Mouse (Mus musculus): ENCODE measurements around the gene Sox30. TPM values are rescaled to one million over a fixed set of nuclear protein-coding genes. Genes with fewer than 3 reads are reported as not detected.

Sox30 gene
- total RNA-seq, 2 experiments from 2014 or later: 0.15 to 0.25 TPM

- DNase-seq (ENCODE audit: low spot score in 2 of 2): no peak
- intact Hi-C loops (cut with DNase I): no loop called here
Observed at GRCm38 (mm10) chr11:45991604-45992003, 11.5 kb downstream of the Sox30 start.

DNA sequence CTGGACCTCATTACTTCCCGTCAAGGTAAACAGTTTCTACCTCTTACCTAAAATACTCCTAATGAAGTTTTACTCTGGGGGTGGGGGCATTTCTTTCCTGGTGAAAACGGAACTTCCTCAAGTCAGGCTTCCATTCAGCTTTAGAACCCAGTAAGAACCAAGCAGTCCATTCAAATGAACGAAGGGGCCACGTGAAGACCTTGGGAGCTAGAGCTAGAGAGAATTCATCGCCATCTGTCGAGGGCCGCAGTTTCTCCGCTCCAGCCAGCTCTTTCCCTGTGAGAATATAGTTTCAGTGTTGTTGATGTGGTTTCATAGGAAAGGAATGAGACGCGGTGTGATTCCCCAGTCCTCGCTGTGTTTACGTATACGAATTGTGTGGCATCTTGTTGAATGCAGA lies 12.0 kb downstream of the Sox30 start:
- no peak for DNase-seq (ENCODE audit: low spot score in 2 of 2)
- intact Hi-C loops (cut with DNase I): no loop called here

DNA sequence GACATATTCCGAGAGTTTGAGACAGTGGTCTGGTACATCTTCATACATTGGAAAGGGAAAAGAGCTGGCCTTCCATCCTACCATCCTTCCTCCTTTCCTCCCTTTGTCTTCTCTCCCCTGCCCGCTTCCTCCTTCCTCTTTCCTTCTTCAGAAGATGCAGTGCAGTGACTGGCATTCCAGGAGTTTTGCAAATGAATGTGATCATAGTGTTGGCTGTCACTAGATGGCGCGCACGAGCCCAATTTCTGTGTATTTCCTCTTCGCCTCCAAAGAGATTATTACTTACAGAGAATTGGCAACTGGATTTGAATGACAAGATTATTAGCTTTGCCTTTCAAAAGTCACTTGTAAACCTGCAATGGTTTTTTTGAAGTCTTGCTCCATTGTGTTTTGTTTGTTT lies 36.0 kb downstream of the Sox30 start:
- intact Hi-C loops (cut with DNase I): loop anchor here (5.0 kb wide), 1 partner anchor 111 kb away; no protein-coding TSS in a partner anchor
- DNase-seq (ENCODE audit: low spot score in 2 of 2): peak; percentile 50 to 87

DNA sequence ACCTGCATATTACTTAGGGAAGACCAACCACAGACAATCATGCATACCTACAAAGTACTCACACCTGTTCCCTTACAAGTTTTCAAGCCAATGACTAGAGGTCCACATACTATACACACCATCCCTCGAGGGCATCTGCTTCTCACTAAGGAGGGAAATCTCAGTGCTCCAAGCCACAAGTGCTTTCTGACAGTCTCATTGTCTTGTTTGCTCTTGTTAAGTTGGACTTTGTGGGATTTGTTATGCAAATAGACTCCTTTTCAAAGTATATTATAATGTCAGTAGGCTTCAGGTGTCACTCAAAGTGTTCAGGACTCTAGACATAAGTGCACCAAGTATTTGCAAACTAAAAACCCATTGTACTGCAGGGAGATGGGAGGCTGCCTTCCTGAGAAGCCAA lies 40.1 kb downstream of the Sox30 start:
- no peak for DNase-seq (ENCODE audit: low spot score in 2 of 2)
- intact Hi-C loops (cut with DNase I): no loop called here

- intact Hi-C loops (cut with DNase I): no loop called here
- no peak for DNase-seq (ENCODE audit: low spot score in 2 of 2)
Observed at GRCm38 (mm10) chr11:46021850-46022249, 41.7 kb downstream of the Sox30 start.

- intact Hi-C loops (cut with DNase I): no loop called here
- no peak for DNase-seq (ENCODE audit: low spot score in 2 of 2)
Observed at GRCm38 (mm10) chr11:46022983-46023382, 42.9 kb downstream of the Sox30 start.

GRCm38 (mm10) chr11:46025962-46026392 lies 45.9 kb downstream of the Sox30 start:
- DNase-seq (ENCODE audit: low spot score in 2 of 2): no peak
- intact Hi-C loops (cut with DNase I): no loop called here

DNA sequence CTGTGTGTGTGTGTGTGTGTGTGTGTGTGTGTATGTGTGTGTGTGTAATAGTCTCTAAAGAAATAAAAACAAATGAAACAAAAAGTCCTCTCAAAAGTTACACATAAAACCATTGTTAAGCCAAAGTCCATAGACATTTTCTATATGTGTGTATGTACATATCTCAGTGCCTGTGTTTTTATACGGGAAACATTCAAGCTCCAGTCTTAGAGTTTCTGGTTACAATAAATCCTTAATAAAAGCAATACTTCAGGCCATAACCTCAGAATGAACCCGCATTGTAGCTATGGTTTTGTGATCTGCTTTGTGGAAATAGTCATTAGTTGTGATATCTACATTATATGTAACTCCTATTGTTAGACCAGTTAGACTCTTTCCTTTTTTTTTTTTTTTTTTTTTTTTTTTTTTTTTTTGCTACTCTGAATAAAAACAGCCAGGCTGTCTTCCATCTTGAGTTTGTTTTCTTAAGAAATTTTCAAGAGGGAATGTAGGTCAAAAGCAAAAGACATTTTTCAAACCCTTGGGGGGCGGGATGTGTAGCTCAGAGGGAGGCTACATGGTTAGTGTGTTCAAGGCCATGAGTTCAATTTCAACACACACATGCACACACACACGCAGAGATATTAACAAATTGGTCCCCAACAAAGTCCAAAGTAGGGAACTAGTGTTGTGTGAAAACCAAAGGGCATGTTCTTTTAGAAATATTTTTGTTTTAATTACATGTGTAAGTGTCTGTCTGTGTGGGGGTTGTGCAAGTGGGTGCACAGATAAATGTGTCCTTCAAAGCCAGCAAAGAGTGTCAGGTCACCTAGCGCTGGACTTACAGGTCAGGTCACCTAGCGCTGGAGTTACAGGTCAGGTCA lies 48.1 kb downstream of the Sox30 start:
- intact Hi-C loops (cut with DNase I): no loop called here

DNA sequence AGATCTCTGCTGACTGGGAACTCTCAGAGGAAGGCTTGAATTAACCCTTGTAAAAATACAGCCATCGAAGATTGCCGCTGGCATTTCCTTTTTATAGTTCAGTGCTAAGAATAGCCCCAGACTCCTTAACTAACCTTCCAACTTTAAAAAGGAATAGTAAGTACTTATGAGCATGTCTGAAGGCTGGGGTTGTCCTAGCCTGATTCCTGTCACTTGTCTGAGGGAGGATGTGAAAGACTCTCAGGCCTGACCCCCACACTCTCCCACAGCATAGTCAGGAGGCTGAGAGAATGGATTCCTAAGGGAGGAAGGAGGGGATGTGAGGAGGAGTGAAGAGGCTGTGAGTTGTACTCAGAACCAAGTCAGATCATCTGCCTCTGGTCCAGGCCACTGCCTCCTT lies 49.4 kb downstream of the Sox30 start:
- DNase-seq (ENCODE audit: low spot score in 2 of 2): no peak
- intact Hi-C loops (cut with DNase I): no loop called here

More for the DNA sequence above, 48.1 kb downstream of the Sox30 start:
- DNase-seq (ENCODE audit: low spot score in 2 of 2): no peak

DNA sequence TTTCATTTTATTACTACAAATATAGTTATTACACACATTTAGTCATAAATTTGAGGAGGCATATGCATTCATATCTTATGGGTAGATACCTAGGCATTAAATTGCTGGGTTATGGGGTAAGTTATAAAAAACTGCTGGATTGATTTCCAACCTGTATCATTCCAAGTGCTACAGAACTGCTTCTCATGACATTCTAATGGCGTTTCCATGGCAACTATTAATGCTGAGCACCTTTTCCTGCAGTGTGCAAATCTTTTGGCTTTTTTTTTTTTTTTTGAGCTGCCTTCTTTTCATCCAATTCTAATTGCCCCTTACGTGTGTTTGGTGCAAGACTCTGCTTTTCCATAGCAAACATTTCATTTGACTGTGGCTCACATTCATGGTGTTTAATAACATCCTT lies 49.9 kb downstream of the Sox30 start:
- intact Hi-C loops (cut with DNase I): no loop called here
- no peak for DNase-seq (ENCODE audit: low spot score in 2 of 2)

DNA sequence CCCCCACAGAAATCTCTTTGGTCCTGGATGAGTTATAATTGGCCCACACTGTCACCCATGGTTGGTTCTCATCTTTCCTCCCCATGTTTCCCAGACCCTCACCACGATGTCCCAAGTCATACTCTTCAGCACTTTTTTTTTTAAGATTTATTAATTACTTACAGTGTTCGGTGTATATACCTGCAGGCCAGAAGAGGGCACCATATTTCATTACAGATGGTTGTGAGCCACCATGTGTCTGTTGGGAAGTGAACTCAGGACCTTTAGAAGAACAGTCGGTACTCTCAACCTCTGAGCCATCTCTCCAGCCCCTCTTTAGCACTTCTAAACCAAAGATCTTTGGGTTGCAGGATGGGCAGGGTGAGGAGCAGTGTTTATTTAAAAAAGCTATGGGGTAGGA lies 51.4 kb downstream of the Sox30 start:
- intact Hi-C loops (cut with DNase I): no loop called here
- DNase-seq (ENCODE audit: low spot score in 2 of 2): no peak

GRCm38 (mm10) chr11:46032956-46033355 lies 52.8 kb downstream of the Sox30 start:
- intact Hi-C loops (cut with DNase I): no loop called here

DNA sequence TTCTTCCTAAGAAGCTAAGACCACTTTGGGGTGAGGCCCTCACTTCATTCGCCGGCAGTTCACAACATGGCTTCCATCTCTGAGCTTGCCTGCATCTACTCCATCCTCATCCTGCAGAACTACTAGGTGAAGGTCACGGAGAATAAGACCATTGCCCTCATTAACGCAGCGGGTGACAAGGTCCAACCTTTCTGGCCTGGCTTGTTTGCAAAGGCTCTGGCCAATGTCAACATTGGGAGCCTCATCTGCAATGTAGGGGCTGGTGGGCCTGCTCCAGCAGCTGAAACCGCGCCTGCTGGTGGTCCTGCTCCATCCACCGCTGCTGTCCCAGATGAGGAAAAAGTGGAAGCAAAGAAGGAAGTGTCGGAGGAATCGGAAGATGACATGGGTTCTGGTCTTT lies 56.3 kb downstream of the Sox30 start:
- intact Hi-C loops (cut with DNase I): no loop called here

More at GRCm38 (mm10) chr11:46032956-46033355, 52.8 kb downstream of the Sox30 start:
- DNase-seq (ENCODE audit: low spot score in 2 of 2): no peak

GRCm38 (mm10) chr11:46038901-46039300 lies 58.8 kb downstream of the Sox30 start:
- DNase-seq (ENCODE audit: low spot score in 2 of 2): no peak
- intact Hi-C loops (cut with DNase I): no loop called here

More for the DNA sequence above, 56.3 kb downstream of the Sox30 start:
- no peak for DNase-seq (ENCODE audit: low spot score in 2 of 2)

DNA sequence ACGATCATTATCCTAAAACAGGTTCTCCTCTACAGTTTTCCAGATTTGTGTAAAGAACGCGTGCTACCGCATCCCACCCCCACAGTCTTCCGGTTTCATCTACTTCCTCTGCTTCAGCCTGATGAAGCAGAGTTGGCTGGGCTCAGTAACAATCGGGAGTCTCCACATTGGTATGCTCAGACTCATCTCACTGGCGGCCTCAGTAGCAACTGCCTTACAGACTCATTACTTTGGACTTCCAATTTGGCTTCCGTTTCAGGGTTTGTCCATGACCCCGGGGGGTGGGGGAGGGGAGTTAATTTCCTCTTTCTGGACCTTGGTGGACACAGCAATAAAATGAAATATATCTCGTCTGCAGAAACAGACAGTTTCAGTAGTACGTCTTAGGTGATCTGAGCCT lies 59.2 kb downstream of the Sox30 start:
- intact Hi-C loops (cut with DNase I): no loop called here
- DNase-seq (ENCODE audit: low spot score in 2 of 2): peak in 1 of 2 experiments; percentile 34

- DNase-seq (ENCODE audit: low spot score in 2 of 2): no peak
- intact Hi-C loops (cut with DNase I): no loop called here
Observed at GRCm38 (mm10) chr11:46040841-46041556, 60.9 kb downstream of the Sox30 start.

- intact Hi-C loops (cut with DNase I): no loop called here
- DNase-seq (ENCODE audit: low spot score in 2 of 2): no peak
Observed at GRCm38 (mm10) chr11:46041607-46042267, 61.6 kb downstream of the Sox30 start.

- intact Hi-C loops (cut with DNase I): no loop called here
Observed at GRCm38 (mm10) chr11:46044781-46045180, 64.7 kb downstream of the Sox30 start.

DNA sequence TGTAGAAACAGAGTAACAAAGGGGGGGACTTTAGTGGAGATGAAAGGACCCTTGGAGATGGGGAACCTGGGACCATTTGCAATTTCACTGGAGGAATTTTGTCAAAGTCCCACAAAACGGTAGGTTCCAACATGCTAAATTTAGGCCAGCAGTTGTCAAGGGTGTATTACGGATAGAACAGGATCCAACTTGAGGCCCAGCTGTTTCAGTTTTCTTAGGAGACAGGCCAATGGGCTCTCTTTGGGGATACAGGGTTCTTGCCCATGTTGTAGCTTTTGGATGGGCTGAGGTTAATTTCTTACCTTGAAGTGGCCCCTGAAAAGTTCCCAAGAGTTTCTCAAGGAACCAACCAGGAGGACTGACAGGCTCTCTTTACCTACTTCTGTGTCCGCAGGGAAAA lies 67.2 kb downstream of the Sox30 start:
- intact Hi-C loops (cut with DNase I): no loop called here
- DNase-seq (ENCODE audit: low spot score in 2 of 2): no peak

More at GRCm38 (mm10) chr11:46044781-46045180, 64.7 kb downstream of the Sox30 start:
- no peak for DNase-seq (ENCODE audit: low spot score in 2 of 2)

- intact Hi-C loops (cut with DNase I): loop anchor here (5.0 to 10.0 kb wide), 2 partner anchors 83 to 105 kb away; no protein-coding TSS in a partner anchor
- peak; percentile 40 to 53 for DNase-seq (ENCODE audit: low spot score in 2 of 2)
Observed at GRCm38 (mm10) chr11:46052105-46052659, 72.1 kb downstream of the Sox30 start, which contains the start of gene Gm12166. Gene Gm12166, minus strand, starts transcription at chr11:46052321.

Data from left cerebral cortex, postnatal 14 days (tissue).